Mouse (Mus musculus) lung, embryonic 14.5 days (tissue): ENCODE measurements around the gene Ift27. TPM values are rescaled to one million over a fixed set of nuclear protein-coding genes. Genes with fewer than 3 reads are reported as not detected.

Experiments
- ATAC-seq: fragments of 200-750 bp; cut with Nextera tagmentation; 2 replicates; pipeline ENCODE4 v1.8.0; 2017; ENCODE audit warnings: mild to moderate bottlenecking, moderate TSS enrichment, moderate library complexity; ENCODE audit not compliant: insufficient read depth
- DNase-seq: peaks from one replicate; pipeline ENCODE4 v3.0.0-alpha.2; 2015
- H3K27ac ChIP-seq: fragments of 300-500 bp; sonication (generic); 2 replicates; pipeline ENCODE4 v1.5.1; 2014; ENCODE audit warnings: low read depth, mild to moderate bottlenecking, moderate library complexity
- H3K27me3 ChIP-seq: fragments of 300-500 bp; sonication (generic); 2 replicates; pipeline ENCODE4 v1.6.1; 2014; ENCODE audit warnings: low read length, control low read depth; ENCODE audit not compliant: insufficient read depth
- H3K36me3 ChIP-seq: fragments of 300-500 bp; sonication (generic); 2 replicates; pipeline ENCODE4 v1.6.1; 2014; ENCODE audit warnings: control low read depth; ENCODE audit not compliant: insufficient read depth
- H3K4me1 ChIP-seq: fragments of 300-500 bp; sonication (generic); 2 replicates; pipeline ENCODE4 v1.6.1; 2014; ENCODE audit warnings: antibody characterized with exemption, control low read depth; ENCODE audit not compliant: insufficient read depth
- H3K4me2 ChIP-seq: fragments of 300-500 bp; sonication (generic); 2 replicates; pipeline ENCODE4 v1.6.1; 2014; ENCODE audit warnings: mild to moderate bottlenecking
- H3K4me3 ChIP-seq: fragments of 300-500 bp; sonication (generic); 2 replicates; pipeline ENCODE4 v1.5.1; 2014; ENCODE audit warnings: low read depth, low read length
- H3K9ac ChIP-seq: fragments of 300-500 bp; sonication (generic); 2 replicates; pipeline ENCODE4 v1.6.1; 2014
- H3K9me3 ChIP-seq: fragments of 300-500 bp; sonication (generic); 2 replicates; pipeline ENCODE4 v1.6.1; 2016; ENCODE audit warnings: low read depth, low read length, control low read depth
- CTCF ChIP-seq: IDR thresholded peaks from 2 replicates; pipeline ENCODE4 v1.5.1; 2016; ENCODE audit warnings: antibody characterized with exemption, low read depth
- WGBS: fragments of 180-500 bp; shearing (Covaris S2); extraction: QIAGEN DNeasy Blood & Tissue Kit; methylation state at CpG from one replicate; pipeline ENCODE4 v1.1.7; 2014; 5-methylcytosine and 5-hydroxymethylcytosine counted together
- polyA plus RNA-seq: library from polyadenylated mRNA; unstranded; fragments of >200 nt; fragmentation: Nextera tagmentation; extraction: Ambion mirVana; gene quantifications from 2 replicates; pipeline ENCODE4 v1.2.1, GENCODE M21; 2014

Gene Ift27
- polyA plus RNA-seq, 1 experiment from 2014 or later = 95.0 TPM

- Histone ChIP-seq H3K27ac (no peak overlapping the region), H3K36me3 (no peaks in the 10 kb centered on the region)
Observed at GRCm38 (mm10) chr15:78134606-78135005, 39.3 kb downstream of the Ift27 start.

GRCm38 (mm10) chr15:78133389-78133788, 40.5 kb downstream of the Ift27 start:
- no peak overlapping the region for H3K4me2 ChIP-seq
- DNase-seq = no peak
- no peaks in the 10 kb centered on the region for H3K9me3 ChIP-seq
- H3K36me3 ChIP-seq = no peaks in the 10 kb centered on the region
- H3K4me3 ChIP-seq = no peak overlapping the region
- TF ChIP-seq CTCF = no peak
- 44% methylated on average over 2 of the region's 2 CpGs for WGBS
- no peak overlapping the region for H3K9ac ChIP-seq
- no peaks in the 10 kb centered on the region for H3K27me3 ChIP-seq
- no peak overlapping the region for H3K27ac ChIP-seq
- H3K4me1 ChIP-seq = no peaks in the 10 kb centered on the region
- ATAC-seq = no peak

More at GRCm38 (mm10) chr15:78134606-78135005, 39.3 kb downstream of the Ift27 start:
- no peaks in the 10 kb centered on the region for H3K27me3 ChIP-seq
- no peak overlapping the region for H3K4me2 ChIP-seq
- WGBS = 26% methylated on average over 6 of the region's 6 CpGs
- no peak for TF ChIP-seq CTCF
- no peak overlapping the region for H3K9ac ChIP-seq
- no peaks in the 10 kb centered on the region for H3K4me1 ChIP-seq
- H3K9me3 ChIP-seq = no peaks in the 10 kb centered on the region
- ATAC-seq (no peak), DNase-seq (no peak)
- H3K4me3 ChIP-seq = no peak overlapping the region

- under 1% methylated on average over 35 of the region's 42 CpGs for WGBS
- peaks cover 7% of the 10 kb centered on the region for H3K27me3 ChIP-seq
- H3K27ac ChIP-seq = no peak within 1 kb of the TSS
- H3K4me3 ChIP-seq = peak within 1 kb of the TSS; percentile 19
- H3K36me3 ChIP-seq = no peaks in the 10 kb centered on the region
- no peaks in the 10 kb centered on the region for H3K9me3 ChIP-seq
- H3K9ac ChIP-seq = no peak within 1 kb of the TSS
- peak within 1 kb of the TSS; percentile 56 for H3K4me2 ChIP-seq
- peak; percentile 100 for DNase-seq
- H3K4me1 ChIP-seq = no peaks in the 10 kb centered on the region
- TF ChIP-seq CTCF = peak; percentile 11; the same call in 1 of the 2 replicates
- ATAC-seq = peak; percentile 100
Observed at GRCm38 (mm10) chr15:78119704-78120103, 54.2 kb downstream of the Ift27 start, which contains the start of gene Cacng2. TSS of gene Cacng2 (minus strand) at chr15:78120028.

GRCm38 (mm10) chr15:78119248-78119647, 54.7 kb downstream of the Ift27 start:
- no peak for TF ChIP-seq CTCF
- Histone ChIP-seq H3K36me3 (no peaks in the 10 kb centered on the region), H3K4me2 (peak overlapping the region; percentile 56), H3K4me3 (peak overlapping the region; percentile 19), H3K27ac (no peak overlapping the region), H3K9me3 (no peaks in the 10 kb centered on the region), H3K9ac (no peak overlapping the region), H3K4me1 (no peaks in the 10 kb centered on the region), H3K27me3 (peaks cover 7% of the 10 kb centered on the region)
- ATAC-seq = peak; percentile 22; the same call in 1 of the 2 replicates
- no peak for DNase-seq
- WGBS = 6% methylated on average over 39 of the region's 39 CpGs

GRCm38 (mm10) chr15:78118275-78118995, 55.5 kb downstream of the Ift27 start:
- Histone ChIP-seq H3K9ac (no peak overlapping the region), H3K27ac (no peak overlapping the region), H3K4me1 (no peaks in the 10 kb centered on the region), H3K36me3 (no peaks in the 10 kb centered on the region), H3K27me3 (peaks cover 7% of the 10 kb centered on the region), H3K4me3 (no peak overlapping the region), H3K9me3 (no peaks in the 10 kb centered on the region), H3K4me2 (no peak overlapping the region)
- WGBS = 63% methylated on average over 18 of the region's 18 CpGs
- no peak for TF ChIP-seq CTCF
- ATAC-seq = no peak
- DNase-seq = no peak

GRCm38 (mm10) chr15:78117731-78118130, 56.2 kb downstream of the Ift27 start:
- no peak for TF ChIP-seq CTCF
- Histone ChIP-seq H3K4me3 (no peak overlapping the region), H3K4me1 (no peaks in the 10 kb centered on the region), H3K9me3 (no peaks in the 10 kb centered on the region), H3K4me2 (no peak overlapping the region), H3K36me3 (no peaks in the 10 kb centered on the region), H3K9ac (no peak overlapping the region), H3K27me3 (peaks cover 7% of the 10 kb centered on the region), H3K27ac (no peak overlapping the region)
- WGBS = 86% methylated on average over 16 of the region's 16 CpGs
- ATAC-seq (no peak), DNase-seq (no peak)

- H3K9me3 ChIP-seq = no peaks in the 10 kb centered on the region
- DNase-seq = no peak
- H3K4me2 ChIP-seq = no peak overlapping the region
- no peak for ATAC-seq
- no peak for TF ChIP-seq CTCF
- peaks cover 7% of the 10 kb centered on the region for H3K27me3 ChIP-seq
- no peak overlapping the region for H3K4me3 ChIP-seq
- no peaks in the 10 kb centered on the region for H3K36me3 ChIP-seq
- H3K27ac ChIP-seq = no peak overlapping the region
- 82% methylated on average over 10 of the region's 10 CpGs for WGBS
- H3K4me1 ChIP-seq = no peaks in the 10 kb centered on the region
- H3K9ac ChIP-seq = no peak overlapping the region
Observed at GRCm38 (mm10) chr15:78116936-78117335, 57.0 kb downstream of the Ift27 start.
